Mouse (Mus musculus) erythroblast, embryonic 14.5 days (primary cell): Measurements from ENCODE around the gene Lamtor5.

Experiments
- GATA1 ChIP-seq: IDR thresholded peaks from 2 replicates; pipeline ENCODE4 v1.6.1; 2012; ENCODE audit warnings: low read length, inconsistent platforms, mixed read lengths
- TAL1 ChIP-seq: IDR thresholded peaks from 3 replicates; pipeline ENCODE4 v1.6.1; 2012; ENCODE audit warnings: low read length, inconsistent platforms, mixed read lengths

- TF ChIP-seq GATA1 (no peak), TAL1 (no peak)
Measured at GRCm38 (mm10) chr3:107246876-107247275, 31.8 kb upstream of the Lamtor5 start.
